Mouse (Mus musculus): Measurements from ENCODE around the gene Fam110c.
A peak's percentile ranks its signal among the peaks of the same experiment; 100 is the strongest.
"Not testable (repeated sequence)": the region's sequence is repeated elsewhere in the genome, so short reads cannot be mapped to it uniquely, and the experiment has no call there.

Gene Fam110c

DNA sequence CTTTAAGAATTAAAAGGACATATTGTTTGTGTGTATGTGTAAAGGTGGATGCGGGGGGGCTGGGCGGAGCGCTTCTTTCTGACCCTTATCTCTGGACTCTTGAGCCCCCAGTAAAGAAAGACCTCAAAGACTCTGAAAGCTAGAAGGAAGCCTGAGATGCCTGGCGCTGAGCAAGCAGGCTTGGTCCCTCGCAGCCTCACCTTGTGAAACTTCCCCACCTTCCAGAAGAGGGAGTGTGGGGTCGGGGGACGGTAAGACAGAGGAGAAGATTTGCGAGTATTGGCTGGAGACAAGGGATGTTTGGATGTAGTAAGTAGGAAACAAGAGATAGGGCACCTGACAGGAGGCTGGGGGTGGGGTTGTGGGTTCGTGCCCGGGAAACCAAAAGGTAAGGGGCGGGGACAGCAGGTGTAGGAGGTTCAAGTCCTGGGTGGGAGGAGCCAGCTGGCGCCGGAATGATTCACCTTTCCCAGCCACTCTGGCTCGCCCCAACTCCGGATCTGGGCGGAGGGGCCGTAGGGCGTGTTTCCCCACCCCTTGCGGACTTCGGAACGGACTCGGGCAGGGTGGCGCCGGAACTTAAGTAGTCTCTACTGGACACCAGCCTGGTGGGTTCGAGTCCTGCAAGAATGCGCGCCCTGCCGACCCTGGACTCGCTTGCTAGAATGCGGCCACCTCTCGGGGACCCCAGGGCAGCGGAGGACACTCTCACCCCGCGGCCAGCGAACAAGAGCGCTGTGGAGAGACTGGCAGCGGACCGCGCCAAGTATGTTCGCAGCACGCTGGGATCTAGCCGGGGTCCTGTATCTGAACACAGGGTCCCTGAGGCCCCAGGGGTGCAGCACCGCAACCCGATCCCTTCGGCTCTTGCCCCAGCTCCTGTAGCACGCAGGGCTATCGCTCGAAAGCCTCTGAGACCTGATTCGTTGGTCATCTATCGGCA is at the start of gene Fam110c:
Gene Fam110c (plus strand): TSS at position 450 of the 943 bp plus-strand sequence.
- DNase-seq, result peak; percentile 93

DNA sequence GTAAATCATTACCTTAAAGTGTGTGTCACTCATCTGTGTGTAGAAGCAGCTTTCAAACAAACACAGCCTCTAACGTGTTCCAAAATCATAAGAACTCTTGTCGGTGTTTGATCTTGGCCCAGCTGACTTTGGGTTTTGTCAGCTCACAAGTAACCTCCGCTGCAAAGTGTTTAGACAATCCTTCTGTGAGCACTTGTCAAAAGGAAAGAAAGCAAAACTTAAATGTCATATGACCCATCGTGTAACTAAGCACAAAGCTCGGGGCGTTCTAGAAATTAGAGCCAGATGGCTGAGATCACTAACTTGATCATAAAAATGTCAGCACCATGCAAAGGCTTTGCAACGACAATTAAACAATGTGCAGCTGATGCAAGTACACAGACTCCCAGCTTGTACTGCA is 47.2 kb upstream of the Fam110c start:
- DNase-seq, result peak; percentile 57

DNA sequence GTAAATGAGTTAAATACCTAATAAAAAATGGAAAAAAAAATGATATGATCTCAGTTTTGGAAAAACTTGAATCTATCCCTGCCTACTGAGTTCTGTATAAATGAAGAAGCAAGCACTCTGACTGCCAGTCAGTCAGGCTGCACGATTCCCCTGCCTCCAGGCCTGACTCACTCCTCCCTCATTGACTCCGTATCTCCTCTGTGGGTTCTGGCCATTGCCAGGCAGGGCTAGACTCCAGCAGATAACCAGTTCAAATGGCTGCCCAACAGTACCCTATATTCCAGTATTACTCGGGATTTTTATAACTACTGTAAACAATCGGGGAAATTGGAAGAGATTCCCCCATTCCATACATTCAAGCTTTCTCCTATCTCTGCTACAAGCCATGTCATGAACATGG is 21.6 kb upstream of the Fam110c start:
- DNase-seq, result no peak

DNA sequence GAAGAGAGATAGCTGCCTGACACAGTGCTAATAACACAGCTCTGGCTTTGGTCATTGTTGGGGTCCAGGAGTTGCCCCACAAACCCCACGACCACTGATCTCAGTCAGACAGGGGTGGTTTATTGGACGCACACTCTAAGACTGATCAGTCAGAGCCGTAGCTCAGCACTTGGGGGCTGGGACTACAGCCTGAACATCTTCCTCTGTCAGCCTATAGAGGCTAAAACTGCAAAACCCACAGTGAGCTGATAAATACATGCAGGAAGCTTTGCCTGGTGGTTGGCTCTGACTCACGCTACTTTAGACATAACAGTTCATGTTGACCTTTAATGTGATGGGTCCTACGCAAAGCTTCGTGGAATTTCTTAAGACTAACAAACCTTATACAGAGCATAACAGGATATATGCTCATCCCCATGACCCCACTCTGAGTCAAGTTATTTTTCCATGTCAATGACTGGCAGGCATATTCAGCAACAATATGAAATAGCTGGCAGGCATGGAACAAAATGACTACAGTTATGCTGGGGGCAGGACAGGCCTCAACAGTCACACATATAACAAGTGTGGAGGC is 17.3 kb upstream of the Fam110c start:
- no peak for DNase-seq

DNA sequence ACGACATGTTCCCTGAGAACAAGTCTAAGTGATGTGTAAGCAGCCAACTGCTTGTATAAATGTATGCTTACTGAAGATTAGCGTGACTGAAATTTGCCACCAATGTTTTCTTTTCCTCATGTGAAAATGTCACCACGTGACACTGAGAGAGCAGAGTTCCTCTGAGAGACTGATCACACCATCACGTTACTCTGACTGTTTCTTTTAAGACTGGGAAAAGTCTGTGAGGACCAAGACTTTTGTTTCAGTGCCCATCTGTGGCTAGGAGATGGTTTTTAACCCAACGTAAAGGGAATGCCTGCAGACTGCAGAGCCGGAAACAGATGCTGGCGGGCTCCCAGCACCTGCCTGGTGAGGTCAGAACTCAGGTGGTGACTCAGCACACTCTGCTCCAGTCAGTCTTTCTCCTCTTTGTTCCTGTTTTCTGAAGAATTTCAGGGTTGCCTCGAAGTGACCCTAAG is 14.2 kb upstream of the Fam110c start:
- peak; percentile 56 for DNase-seq

GRCm38 (mm10) chr12:31060245-31060644 is 13.4 kb upstream of the Fam110c start:
- DNase-seq, result no peak

- no peak for DNase-seq
Observed at GRCm38 (mm10) chr12:31071222-31071621, 2.4 kb upstream of the Fam110c start.

DNA sequence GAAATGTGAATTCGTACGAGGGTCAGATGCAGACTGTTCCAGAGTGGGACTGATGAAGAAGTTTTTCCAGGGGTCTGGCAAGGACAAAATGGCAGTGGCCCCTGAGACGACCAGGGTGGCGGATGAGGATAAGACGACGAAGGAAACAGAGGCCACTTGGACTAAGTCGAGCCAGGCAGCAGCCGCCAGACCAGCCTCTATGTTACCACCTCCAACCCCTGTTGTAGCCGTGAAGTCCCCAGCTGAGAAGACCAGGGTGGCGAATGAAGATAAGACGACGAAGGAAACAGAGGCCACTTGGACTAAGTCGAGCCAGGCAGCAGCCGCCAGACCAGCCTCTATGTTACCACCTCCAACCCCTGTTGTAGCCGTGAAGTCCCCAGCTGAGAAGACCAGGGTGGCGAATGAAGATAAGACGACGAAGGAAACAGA is 710 bp downstream of the Fam110c start:
- DNase-seq, result not testable (repeated sequence)

DNA sequence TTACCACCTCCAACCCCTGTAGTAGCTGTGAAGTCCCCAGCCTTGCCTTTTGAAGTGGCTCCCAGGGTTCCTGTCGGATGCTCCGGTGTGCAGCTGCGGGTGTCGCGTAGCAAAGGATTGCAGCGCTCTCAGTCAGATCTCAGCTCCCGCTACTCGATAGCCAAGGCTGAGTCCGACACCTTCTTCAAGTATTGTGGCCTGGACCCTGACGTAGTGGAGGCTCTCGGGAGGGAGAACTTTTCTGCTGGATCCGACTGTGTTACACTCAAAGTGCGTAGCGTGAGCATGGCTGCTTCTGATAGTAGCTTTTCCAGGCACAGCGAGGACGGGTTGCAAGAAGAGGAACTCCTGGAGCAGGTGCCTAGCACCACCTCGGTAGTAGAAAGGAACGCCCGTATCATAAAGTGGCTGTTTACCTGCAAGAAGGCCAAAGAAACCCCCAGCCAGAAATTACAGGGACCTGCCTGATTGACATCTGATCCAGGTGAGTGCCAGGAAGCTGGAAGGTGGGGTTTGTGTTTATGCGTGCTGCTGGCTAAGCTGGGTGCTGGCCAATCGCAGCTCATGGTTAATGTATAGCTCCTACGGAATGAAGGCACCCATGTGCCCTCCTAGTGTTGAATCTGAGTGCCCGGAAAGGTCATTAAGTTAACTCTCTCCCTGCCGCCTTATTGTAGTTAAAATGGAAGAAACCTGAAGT is 1.3 kb downstream of the Fam110c start:
- peak; percentile 82 for DNase-seq

- no peak for DNase-seq
Observed at GRCm38 (mm10) chr12:31077020-31077419, 3.4 kb downstream of the Fam110c start.

- no peak for DNase-seq
Observed at GRCm38 (mm10) chr12:31078030-31078429, 4.4 kb downstream of the Fam110c start.

DNA sequence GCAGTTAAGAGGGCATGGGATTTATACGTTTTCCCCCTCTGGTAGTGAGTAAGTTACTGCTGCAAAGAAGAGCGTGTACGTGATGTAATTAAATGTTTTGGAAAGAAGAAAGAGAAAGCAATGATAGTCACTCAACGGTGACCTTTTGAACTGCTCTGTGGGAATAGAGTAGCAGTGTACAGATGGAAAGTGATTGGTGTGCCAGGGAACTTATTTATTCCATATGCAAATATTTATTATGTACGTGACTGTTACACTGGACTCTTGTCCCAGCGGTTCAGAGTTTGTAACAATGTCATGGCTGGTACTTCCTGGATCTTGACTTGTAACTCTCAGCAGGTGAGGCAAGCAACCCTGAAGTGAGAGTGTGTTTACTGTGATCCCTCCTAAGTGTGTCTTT is 6.7 kb downstream of the Fam110c start:
- DNase-seq, result no peak

DNA sequence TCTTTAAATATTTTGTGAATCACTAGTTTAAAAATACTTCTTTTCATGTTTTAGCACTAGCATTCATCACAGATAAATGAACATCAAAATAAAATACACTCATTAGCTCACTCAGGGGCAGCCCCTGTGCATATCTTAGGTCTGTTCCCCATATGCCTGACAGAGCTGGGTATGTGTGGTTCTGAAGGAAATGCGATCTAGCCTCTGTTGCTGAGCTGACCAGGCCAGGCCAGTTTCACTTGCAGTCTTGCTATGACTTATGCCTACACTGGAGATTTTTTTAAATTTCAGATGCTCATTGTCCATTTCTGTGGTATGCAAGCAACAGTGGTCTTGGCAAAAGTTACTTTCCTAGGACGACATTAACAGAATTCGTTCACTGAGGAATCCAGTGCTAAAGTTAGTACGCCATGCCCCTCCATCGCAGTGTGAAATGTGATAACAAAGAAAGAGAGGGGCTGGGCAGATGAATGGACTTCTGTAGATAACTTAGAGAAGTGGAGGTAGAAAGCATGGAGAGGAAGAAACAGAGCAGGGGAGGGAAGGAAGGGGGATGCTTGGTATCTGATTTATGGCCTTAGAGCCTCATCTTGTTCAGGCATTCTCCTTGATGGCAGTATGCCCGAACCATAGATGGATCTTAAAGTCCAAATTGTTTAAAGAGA is 7.4 kb downstream of the Fam110c start:
- no peak for DNase-seq

DNA sequence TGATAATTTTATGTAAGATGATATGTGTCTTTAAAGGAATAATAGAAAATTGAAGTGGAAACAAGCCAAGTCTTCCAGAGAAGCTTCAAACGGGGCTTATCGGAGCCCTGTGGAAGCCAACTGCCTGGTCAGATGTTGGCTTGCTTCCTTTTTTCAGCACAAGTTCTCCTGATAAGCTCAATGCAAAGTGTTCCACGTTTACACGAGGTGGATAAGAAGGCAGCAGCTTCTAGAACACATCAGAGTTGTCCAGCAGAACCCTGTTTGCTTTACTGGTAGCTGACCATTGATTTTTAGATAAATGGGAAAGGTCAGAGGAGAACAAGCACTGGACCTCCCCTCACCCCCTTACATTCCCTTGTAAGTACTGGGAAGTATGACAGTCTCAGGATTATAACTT is 9.3 kb downstream of the Fam110c start:
- DNase-seq, result no peak

DNA sequence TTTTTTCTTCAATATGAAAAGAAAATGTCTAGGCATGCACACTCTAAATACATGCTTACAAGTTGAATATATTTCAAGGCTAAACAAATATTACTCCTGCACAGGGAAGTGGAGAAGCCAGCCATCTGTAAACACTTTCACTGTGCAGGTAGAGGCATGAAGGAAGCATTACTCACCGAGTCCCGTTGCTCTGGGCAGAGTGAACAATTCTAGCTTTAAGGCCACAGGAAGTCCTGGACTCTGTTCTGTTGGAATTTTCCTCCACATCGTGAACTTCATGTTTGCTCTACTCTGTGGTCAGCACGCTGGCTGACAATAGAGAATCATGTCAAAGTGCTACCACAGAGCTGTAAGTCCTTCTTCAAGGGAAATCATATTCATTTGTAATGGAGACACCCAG is 9.7 kb downstream of the Fam110c start:
- DNase-seq, result no peak

GRCm38 (mm10) chr12:31087060-31087459 is 13.4 kb downstream of the Fam110c start:
- DNase-seq, result no peak

DNA sequence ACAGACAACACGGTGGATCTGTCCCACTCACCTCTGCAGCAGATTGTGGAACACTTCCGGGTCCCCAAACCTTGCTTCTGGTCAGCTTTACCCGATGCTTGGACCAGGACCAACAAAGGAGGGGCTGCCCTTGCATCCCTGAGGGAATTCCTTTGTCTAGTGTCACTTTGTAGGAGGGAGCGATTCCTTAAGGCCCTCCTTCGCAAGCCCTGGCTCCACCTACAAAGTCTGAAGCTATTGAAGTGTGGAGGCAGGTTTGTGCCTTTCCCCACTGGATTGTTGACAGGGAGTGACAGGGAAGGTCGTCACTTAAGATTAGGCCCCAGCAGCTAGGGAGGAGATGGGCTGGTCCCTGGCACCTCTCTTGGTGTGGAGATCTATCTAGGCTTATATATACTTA is 16.7 kb downstream of the Fam110c start:
- no peak for DNase-seq

GRCm38 (mm10) chr12:31090882-31091640 is 17.4 kb downstream of the Fam110c start:
- no peak for DNase-seq

DNA sequence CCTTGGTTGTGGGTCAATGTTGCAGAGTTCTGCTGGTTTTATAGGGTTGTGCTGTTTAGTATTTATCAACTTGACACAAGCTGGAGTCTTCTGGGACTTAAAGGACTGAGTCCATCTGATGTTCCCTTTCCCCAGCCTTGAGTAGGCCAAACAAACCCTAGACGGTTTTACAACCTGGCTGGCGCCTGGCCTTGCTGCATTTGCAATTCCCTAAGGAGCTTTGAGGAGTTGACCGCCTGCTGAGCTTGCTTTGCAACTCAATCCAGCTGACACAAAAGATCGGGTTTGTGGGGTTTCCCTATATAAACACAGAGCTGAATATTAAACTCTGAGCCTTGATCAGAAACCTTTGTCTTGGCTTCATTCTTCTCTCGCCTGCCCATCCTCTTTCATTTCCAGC is 18.8 kb downstream of the Fam110c start:
- DNase-seq, result no peak

GRCm38 (mm10) chr12:31097185-31097584 is 23.5 kb downstream of the Fam110c start:
- no peak for DNase-seq

DNA sequence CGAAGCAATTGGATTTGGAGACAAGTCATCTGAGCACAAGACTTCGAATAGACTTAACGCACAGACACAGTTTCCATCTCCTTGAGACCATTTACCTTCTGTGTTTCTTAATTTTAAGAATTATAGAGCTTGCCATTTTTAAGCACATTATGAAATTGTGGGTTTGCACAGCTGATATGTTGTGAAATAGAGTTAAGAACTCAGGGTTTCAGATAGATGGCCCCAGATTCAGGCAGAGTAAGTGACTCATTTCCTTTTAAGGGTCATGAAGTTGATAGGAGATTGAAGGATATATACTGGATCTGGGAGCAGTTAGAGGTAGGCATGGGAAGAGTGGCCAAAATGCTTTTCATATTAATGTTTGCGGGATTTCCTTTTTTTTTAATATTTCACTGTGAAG is 27.5 kb downstream of the Fam110c start:
- DNase-seq, result no peak

GRCm38 (mm10) chr12:31101821-31102220 is 28.2 kb downstream of the Fam110c start:
- no peak for DNase-seq
